Mouse (Mus musculus) hindbrain, embryonic 14.5 days (tissue): ENCODE results near the gene Scyl2. TPM values are rescaled to one million over a fixed set of nuclear protein-coding genes. Genes with fewer than 3 reads are reported as not detected.
A peak's percentile ranks its signal among the peaks of the same experiment; 100 is the strongest.

Experiments used
- ATAC-seq: fragments of 200-750 bp; cut with Nextera tagmentation; 2 replicates; pipeline ENCODE4 v1.8.0; 2017; ENCODE audit warnings: moderate number of reproducible peaks, mild to moderate bottlenecking, moderate TSS enrichment, moderate library complexity; ENCODE audit not compliant: low FRiP score
- DNase-seq: peaks from one replicate; pipeline ENCODE4 v3.0.0-alpha.2; 2015; ENCODE audit warnings: low spot score
- H3K27ac ChIP-seq: fragments of 300-500 bp; sonication (generic); 2 replicates; pipeline ENCODE4 v1.5.1; 2014; ENCODE audit warnings: mild to moderate bottlenecking, moderate library complexity
- H3K27me3 ChIP-seq: fragments of 300-500 bp; sonication (generic); 2 replicates; pipeline ENCODE4 v1.6.1; 2014; ENCODE audit warnings: mild to moderate bottlenecking, low read length, mixed read lengths; ENCODE audit not compliant: control insufficient read depth, insufficient read depth
- H3K36me3 ChIP-seq: fragments of 300-500 bp; sonication (generic); replicated peaks from 2 replicates; pipeline ENCODE4 v1.6.1; 2014; ENCODE audit not compliant: control insufficient read depth, insufficient read depth
- H3K4me1 ChIP-seq: fragments of 300-500 bp; sonication (generic); replicated peaks from 2 replicates; pipeline ENCODE4 v1.6.1; 2014; ENCODE audit warnings: antibody characterized with exemption, low read length, mixed read lengths; ENCODE audit not compliant: control insufficient read depth, insufficient read depth
- H3K4me2 ChIP-seq: fragments of 300-500 bp; sonication (generic); replicated peaks from 2 replicates; pipeline ENCODE4 v1.6.1; 2014; ENCODE audit warnings: mild to moderate bottlenecking, moderate library complexity
- H3K4me3 ChIP-seq: fragments of 300-500 bp; sonication (generic); replicated peaks from 2 replicates; pipeline ENCODE4 v1.5.1; 2014; ENCODE audit warnings: mild to moderate bottlenecking, low read length
- H3K9ac ChIP-seq: fragments of 300-500 bp; sonication (generic); 2 replicates; pipeline ENCODE4 v1.6.1; 2014
- H3K9me3 ChIP-seq: fragments of 300-500 bp; sonication (generic); 2 replicates; pipeline ENCODE4 v1.6.1; 2016; ENCODE audit warnings: low read length; ENCODE audit not compliant: control insufficient read depth
- whole genome bisulfite sequencing: fragments of 180-500 bp; shearing (Covaris S2); extraction: QIAGEN DNeasy Blood & Tissue Kit; methylation state at CpG from one replicate; pipeline ENCODE4 v1.1.7; 2014; 5-methylcytosine and 5-hydroxymethylcytosine counted together
- polyA plus RNA-seq: library from polyadenylated mRNA; unstranded; fragments of >200 nt; fragmentation: Nextera tagmentation; extraction: Ambion mirVana; gene quantifications from 2 replicates; pipeline ENCODE4 v1.2.1, GENCODE M21; 2014

Gene Scyl2
- polyA plus RNA-seq, 1 experiment from 2014 or later: 15.6 TPM

DNA sequence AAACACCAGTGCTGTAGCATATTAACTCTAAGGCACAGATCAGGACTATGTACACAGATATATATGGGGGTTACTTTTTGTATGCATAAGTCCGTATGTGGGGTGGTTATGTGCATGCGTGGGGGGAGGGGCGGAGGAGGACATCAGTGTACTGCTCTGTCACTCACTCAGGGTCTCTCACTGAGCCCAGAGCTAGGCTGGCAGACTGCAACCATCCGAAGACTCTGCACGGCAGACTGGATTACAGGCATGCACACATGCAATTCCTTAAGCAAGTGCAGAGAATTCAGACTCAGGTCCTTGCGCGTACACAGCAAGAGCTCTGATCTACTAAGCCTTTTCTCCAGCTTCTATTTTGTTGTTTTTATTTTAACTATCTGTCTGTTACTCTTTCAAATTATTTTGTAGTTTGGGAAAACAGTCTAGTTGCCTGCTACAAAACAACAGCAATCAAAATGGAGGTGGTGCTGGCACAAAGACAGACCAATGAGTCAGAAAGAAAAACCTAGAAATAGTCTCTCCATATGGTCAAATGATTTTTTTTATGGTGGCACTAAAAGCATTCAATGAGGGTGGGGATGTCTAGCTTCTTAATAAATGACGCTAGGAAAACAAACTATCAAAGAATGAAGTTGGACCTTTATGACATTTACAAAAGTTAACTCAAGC is 21.0 kb downstream of the Scyl2 start:
- 95% methylated on average over 8 of the region's 8 CpGs for WGBS
- ATAC-seq: no peak

DNA sequence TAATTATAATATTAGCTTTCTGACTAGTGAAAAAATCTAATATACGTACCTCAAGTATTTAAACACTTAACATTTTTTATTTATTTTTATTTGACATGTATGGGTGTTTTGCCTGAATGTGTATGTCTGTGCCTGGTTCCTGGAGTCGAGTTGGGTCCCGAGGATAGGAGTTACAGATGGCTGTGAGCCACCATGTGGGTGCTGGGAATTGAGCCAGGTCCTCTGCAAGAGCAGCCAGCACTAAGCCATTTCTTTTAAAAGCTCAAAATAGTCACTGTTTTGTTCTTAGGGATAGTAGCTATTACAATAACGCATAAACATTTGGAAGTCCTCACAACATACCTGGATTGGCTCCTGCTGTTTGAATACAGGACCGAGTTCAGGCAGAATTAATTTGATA is 29.7 kb downstream of the Scyl2 start:
- 92% methylated on average over 5 of the region's 5 CpGs for WGBS
- ATAC-seq: no peak
- Histone ChIP-seq H3K9me3 (no peaks in the 10 kb centered on the region), H3K4me1 (no peaks in the 10 kb centered on the region), H3K4me2 (no peak overlapping the region), H3K27ac (no peak overlapping the region), H3K4me3 (no peak overlapping the region), H3K9ac (no peak overlapping the region), H3K27me3 (no peaks in the 10 kb centered on the region), H3K36me3 (peaks cover 83% of the 10 kb centered on the region)
- DNase-seq: no peak

More for the DNA sequence above, 21.0 kb downstream of the Scyl2 start:
- H3K9ac ChIP-seq: no peak overlapping the region
- H3K4me3 ChIP-seq: no peak overlapping the region
- no peak overlapping the region for H3K4me2 ChIP-seq
- DNase-seq: no peak
- H3K36me3 ChIP-seq: peaks cover 32% of the 10 kb centered on the region
- H3K27ac ChIP-seq: no peak overlapping the region
- no peaks in the 10 kb centered on the region for H3K4me1 ChIP-seq
- H3K9me3 ChIP-seq: no peaks in the 10 kb centered on the region
- H3K27me3 ChIP-seq: no peaks in the 10 kb centered on the region

DNA sequence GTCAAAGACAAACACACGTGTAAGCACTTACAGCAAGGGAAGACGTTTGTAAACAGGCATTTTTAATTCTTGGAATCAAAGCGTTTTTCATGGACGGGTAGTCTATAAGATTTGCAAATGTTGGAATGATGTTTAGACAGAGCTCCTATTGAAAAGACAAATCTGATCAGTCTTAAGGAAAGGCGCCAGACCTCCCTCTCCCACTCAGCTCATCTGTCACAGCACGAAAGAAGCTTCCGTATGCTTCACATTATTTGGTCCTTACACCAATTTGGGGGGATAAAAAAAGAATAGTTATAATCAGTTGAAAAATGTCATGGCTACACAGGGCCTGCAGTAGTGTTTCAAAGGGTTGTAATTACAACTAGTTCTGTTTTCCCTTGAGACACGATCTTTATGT is 33.2 kb downstream of the Scyl2 start:
- Histone ChIP-seq H3K36me3 (peaks cover 75% of the 10 kb centered on the region), H3K27ac (no peak overlapping the region), H3K4me1 (no peaks in the 10 kb centered on the region), H3K4me2 (no peak overlapping the region), H3K4me3 (no peak overlapping the region), H3K9me3 (no peaks in the 10 kb centered on the region), H3K9ac (no peak overlapping the region), H3K27me3 (no peaks in the 10 kb centered on the region)
- ATAC-seq (no peak), DNase-seq (no peak)
- 89% methylated on average over 8 of the region's 8 CpGs for WGBS

DNA sequence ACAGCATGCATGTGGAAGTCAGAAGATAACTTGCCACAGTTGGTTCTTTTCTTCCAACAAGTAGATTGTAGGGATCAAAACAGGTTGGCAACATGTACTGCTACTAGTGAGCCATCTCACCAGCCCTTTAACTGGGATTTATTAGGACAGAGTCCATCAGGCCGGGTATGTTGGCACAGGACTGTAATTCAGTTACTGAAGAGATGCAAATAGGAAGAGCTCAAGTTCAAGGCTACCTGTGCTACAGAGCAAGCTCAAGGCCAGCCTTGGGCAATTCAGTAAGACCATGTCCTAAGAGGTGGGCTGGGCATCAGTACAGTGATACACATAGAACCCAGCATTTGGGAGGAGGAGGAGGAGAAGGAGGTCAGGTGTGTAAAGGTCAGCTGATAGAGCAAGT is 34.4 kb downstream of the Scyl2 start:
- no peak overlapping the region for H3K27ac ChIP-seq
- no peak overlapping the region for H3K4me2 ChIP-seq
- no peak for ATAC-seq
- H3K36me3 ChIP-seq: peaks cover 69% of the 10 kb centered on the region
- H3K9me3 ChIP-seq: no peaks in the 10 kb centered on the region
- no peak for DNase-seq
- no peak overlapping the region for H3K9ac ChIP-seq
- 95% methylated on average over 1 of the region's 1 CpGs for WGBS
- H3K27me3 ChIP-seq: no peaks in the 10 kb centered on the region
- H3K4me1 ChIP-seq: no peaks in the 10 kb centered on the region
- H3K4me3 ChIP-seq: no peak overlapping the region

DNA sequence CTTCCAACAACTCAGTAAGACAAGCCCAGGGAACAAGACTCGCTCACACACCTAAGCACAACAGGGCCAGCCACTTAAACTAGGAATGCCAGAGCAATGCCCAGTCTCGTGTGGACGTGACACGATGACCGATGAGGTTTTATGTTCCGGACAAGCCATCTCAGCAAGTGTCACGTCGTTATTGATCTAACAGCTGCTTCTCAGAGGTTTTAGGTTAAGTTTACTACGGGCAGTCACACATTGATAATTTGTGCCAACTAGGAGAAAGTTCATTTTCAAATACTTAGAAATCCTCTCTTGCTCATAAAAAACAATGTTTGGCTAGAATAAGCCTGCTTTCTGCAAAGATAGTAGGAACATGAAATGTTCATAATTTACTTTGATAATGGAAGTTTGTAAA is 39.2 kb downstream of the Scyl2 start:
- no peak overlapping the region for H3K9ac ChIP-seq
- ATAC-seq (no peak), DNase-seq (no peak)
- H3K9me3 ChIP-seq: no peaks in the 10 kb centered on the region
- peaks cover 68% of the 10 kb centered on the region for H3K36me3 ChIP-seq
- no peak overlapping the region for H3K4me2 ChIP-seq
- 91% methylated on average over 9 of the region's 9 CpGs for WGBS
- no peak overlapping the region for H3K4me3 ChIP-seq
- H3K4me1 ChIP-seq: no peaks in the 10 kb centered on the region
- no peak overlapping the region for H3K27ac ChIP-seq
- no peaks in the 10 kb centered on the region for H3K27me3 ChIP-seq

DNA sequence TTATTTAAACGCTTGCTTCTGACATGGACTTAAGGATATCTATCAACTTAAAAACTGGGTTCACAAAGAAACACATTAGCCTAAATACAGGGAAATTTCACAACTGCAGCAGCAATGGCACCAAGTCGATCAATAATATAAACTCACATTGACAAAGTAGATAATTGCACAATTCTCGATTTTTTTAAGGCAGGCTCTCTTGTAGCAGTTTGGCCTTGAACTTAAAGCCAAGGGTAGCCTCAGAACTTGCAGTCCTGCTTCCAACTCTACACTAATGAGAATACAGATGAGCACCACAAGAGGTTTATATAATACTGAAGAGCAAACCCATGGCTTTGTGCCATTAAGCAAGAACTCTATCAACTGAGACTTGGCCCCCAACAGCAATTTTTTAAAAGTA is 49.1 kb downstream of the Scyl2 start:
- Histone ChIP-seq H3K4me3 (no peak overlapping the region), H3K27me3 (no peaks in the 10 kb centered on the region), H3K4me1 (no peaks in the 10 kb centered on the region), H3K27ac (no peak overlapping the region), H3K4me2 (no peak overlapping the region), H3K36me3 (peaks cover 39% of the 10 kb centered on the region), H3K9ac (no peak overlapping the region), H3K9me3 (0 out of 2 replicates have a peak, but pooled peaks cover 4% of the 10 kb centered on the region)
- 90% methylated on average over 3 of the region's 3 CpGs for WGBS
- no peak for DNase-seq
- ATAC-seq: no peak

DNA sequence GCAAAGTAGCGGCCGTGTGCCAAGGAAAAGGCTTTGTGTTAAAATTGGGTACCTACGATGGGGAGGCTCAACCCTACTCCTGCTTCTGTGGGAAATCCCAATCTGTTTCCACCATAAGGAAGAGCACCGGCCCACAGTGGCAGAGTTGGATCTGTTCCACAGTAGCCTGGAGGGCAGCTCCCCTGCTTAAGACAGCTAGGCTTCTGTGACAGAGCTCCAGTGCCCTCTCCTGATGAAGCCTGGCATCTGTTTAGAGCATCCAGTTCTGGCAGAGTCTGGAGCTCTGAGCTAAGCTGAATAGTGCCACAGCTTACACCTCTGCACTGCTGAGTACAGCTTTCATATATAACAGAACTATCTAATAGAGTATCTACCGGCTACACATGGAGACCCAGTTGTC is 51.1 kb downstream of the Scyl2 start:
- peak; percentile 69 for DNase-seq
- H3K9me3 ChIP-seq: 0 out of 2 replicates have a peak, but pooled peaks cover 4% of the 10 kb centered on the region
- H3K27me3 ChIP-seq: no peaks in the 10 kb centered on the region
- no peak overlapping the region for H3K4me2 ChIP-seq
- H3K4me3 ChIP-seq: no peak overlapping the region
- no peaks in the 10 kb centered on the region for H3K4me1 ChIP-seq
- peaks cover 20% of the 10 kb centered on the region for H3K36me3 ChIP-seq
- peak; percentile 63; the same call in 1 of the 2 replicates for ATAC-seq
- H3K27ac ChIP-seq: no peak overlapping the region
- 73% methylated on average over 5 of the region's 5 CpGs for WGBS
- H3K9ac ChIP-seq: no peak overlapping the region

DNA sequence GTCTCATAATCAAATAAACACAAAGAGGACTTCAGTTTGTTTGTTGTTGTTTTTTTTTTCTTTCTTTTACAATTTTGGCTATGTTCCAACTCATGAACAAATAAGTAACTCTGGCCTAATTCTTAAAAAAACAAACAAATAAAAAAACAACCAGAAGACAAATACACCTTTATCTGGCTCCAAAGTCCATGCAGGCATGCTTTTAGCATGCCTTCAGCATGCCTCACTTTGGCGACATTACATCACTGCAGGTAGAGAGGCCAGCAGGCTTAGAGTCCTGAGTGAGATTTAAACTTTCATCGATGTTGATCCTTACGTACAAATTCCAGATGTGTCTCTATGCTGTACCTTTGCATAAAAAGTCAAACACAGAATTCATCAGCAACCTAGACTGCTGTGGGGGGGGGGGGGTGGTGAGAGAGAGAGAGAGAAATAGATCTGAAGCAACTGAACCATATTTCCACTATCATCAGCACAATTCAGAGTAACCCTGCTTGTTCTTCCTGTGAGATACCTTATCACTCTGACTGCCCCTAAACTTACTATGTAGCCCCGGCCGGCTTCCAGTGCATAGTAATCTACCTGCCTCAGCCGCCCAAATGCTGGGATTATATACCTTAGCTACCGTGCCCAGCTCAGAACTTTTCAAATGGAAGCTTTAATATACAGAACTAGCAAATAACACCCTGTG is 52.2 kb downstream of the Scyl2 start:
- H3K4me3 ChIP-seq: no peak overlapping the region
- DNase-seq (no peak), ATAC-seq (no peak)
- H3K4me1 ChIP-seq: no peaks in the 10 kb centered on the region
- peaks cover 9% of the 10 kb centered on the region; the same call in 1 of the 2 replicates for H3K36me3 ChIP-seq
- H3K27me3 ChIP-seq: no peaks in the 10 kb centered on the region
- no peak overlapping the region for H3K27ac ChIP-seq
- WGBS: 94% methylated on average over 7 of the region's 7 CpGs
- no peak overlapping the region for H3K4me2 ChIP-seq
- H3K9me3 ChIP-seq: 0 out of 2 replicates have a peak, but pooled peaks cover 4% of the 10 kb centered on the region
- no peak overlapping the region for H3K9ac ChIP-seq

DNA sequence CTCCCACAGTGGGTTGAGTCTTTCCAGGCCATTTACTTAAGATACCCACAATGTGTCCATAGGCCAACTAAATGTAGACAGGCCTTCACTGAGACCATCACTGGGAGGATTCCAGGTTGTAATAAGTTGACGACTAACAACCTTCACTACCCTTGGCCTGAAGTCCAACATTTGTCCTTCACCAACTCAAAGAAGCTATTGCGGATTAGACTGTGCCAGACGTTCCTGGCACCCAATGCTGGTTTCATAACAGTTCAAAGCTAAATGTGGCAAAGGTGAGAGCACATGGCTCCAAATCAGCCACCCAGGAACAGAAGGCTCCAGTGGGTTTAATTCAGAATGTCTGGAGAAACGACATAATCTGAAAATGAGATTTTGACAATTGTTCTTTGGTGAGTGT is 53.0 kb downstream of the Scyl2 start:
- Histone ChIP-seq H3K9ac (no peak overlapping the region), H3K36me3 (peaks cover 2% of the 10 kb centered on the region; the same call in 1 of the 2 replicates), H3K27ac (no peak overlapping the region), H3K9me3 (0 out of 2 replicates have a peak, but pooled peaks cover under 1% of the 10 kb centered on the region), H3K4me3 (no peak overlapping the region), H3K27me3 (no peaks in the 10 kb centered on the region), H3K4me1 (no peaks in the 10 kb centered on the region), H3K4me2 (no peak overlapping the region)
- ATAC-seq (no peak), DNase-seq (no peak)
- 93% methylated on average over 4 of the region's 4 CpGs for WGBS
